Mouse (Mus musculus) embryonic facial prominence, embryonic 13.5 days (tissue): ENCODE results near the gene Igf2. TPM values are rescaled to one million over a fixed set of nuclear protein-coding genes. Genes with fewer than 3 reads are reported as not detected.

Experiments used
- ATAC-seq: fragments of 200-750 bp; cut with Nextera tagmentation; 2 replicates; pipeline ENCODE4 v1.8.0; 2017; ENCODE audit warnings: low read depth; ENCODE audit not compliant: insufficient number of reproducible peaks, insufficient read depth, low FRiP score, low TSS enrichment
- H3K27ac ChIP-seq: fragments of 300-500 bp; sonication (generic); 2 replicates; pipeline ENCODE4 v1.5.1; 2015; ENCODE audit warnings: moderate library complexity, mild to moderate bottlenecking, inconsistent platforms
- H3K27me3 ChIP-seq: fragments of 300-500 bp; sonication (generic); 2 replicates; pipeline ENCODE4 v1.6.1; 2015; ENCODE audit warnings: mild to moderate bottlenecking, inconsistent platforms
- H3K36me3 ChIP-seq: fragments of 300-500 bp; sonication (generic); 2 replicates; pipeline ENCODE4 v1.6.1; 2015; ENCODE audit warnings: mild to moderate bottlenecking, inconsistent platforms
- H3K4me1 ChIP-seq: fragments of 300-500 bp; sonication (generic); 2 replicates; pipeline ENCODE4 v1.6.1; 2015; ENCODE audit warnings: inconsistent platforms
- H3K4me2 ChIP-seq: fragments of 300-500 bp; sonication (generic); 2 replicates; pipeline ENCODE4 v1.6.1; 2015; ENCODE audit warnings: moderate library complexity, mild to moderate bottlenecking, inconsistent platforms
- H3K4me3 ChIP-seq: fragments of 300-500 bp; sonication (generic); 2 replicates; pipeline ENCODE4 v1.5.1; 2015; ENCODE audit warnings: mild to moderate bottlenecking, inconsistent platforms
- H3K9ac ChIP-seq: fragments of 300-500 bp; sonication (generic); 2 replicates; pipeline ENCODE4 v1.6.1; 2015; ENCODE audit warnings: mild to moderate bottlenecking, inconsistent platforms
- H3K9me3 ChIP-seq: fragments of 300-500 bp; sonication (generic); 2 replicates; pipeline ENCODE4 v1.6.1; 2016; ENCODE audit warnings: inconsistent platforms
- WGBS: fragments of 180-500 bp; shearing (Covaris S2); methylation state at CpG from one replicate; pipeline ENCODE4 v1.1.7; 2015; ENCODE audit warnings: mixed read lengths; 5-methylcytosine and 5-hydroxymethylcytosine counted together
- polyA plus RNA-seq: library from polyadenylated mRNA; unstranded; fragments of >200 nt; fragmentation: Nextera tagmentation; extraction: Ambion mirVana; gene quantifications from 2 replicates; pipeline ENCODE4 v1.2.1, GENCODE M21; 2015

Gene Igf2
- 634 and 679 TPM in 2 replicates for polyA plus RNA-seq

DNA sequence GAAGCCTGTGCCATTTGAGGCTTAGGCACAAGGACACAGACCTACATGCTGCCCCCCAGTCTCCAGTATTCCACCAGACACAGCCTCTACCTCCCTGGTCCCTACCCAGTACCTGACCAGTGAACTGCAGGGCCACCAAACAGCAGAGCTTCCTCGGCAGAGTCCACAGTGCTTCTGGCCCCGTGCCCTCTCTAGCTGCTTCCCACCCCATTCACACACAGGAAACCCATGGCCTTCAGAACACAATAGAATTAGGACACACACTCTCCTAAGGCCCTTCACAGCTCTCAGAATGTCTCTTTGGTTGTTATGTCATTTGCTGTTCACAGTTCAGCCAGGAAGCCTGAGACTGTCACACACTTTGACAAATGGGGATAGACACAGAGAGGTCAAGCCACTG, at the start of gene Igf2:
TSS of gene Igf2 (minus strand) at position 158 of the 400 bp plus-strand sequence.
- H3K27ac ChIP-seq = no peak within 1 kb of the TSS
- no peak for ATAC-seq
- H3K4me2 ChIP-seq = no peak within 1 kb of the TSS
- H3K4me1 ChIP-seq = peaks cover 10% of the 10 kb centered on the region
- H3K36me3 ChIP-seq = peaks cover 24% of the 10 kb centered on the region; the same call in 1 of the 2 replicates
- 79% methylated on average over 2 of the region's 2 CpGs for WGBS
- H3K9me3 ChIP-seq = peaks cover 20% of the 10 kb centered on the region
- no peak within 1 kb of the TSS for H3K9ac ChIP-seq
- no peak within 1 kb of the TSS for H3K4me3 ChIP-seq
- peaks cover 57% of the 10 kb centered on the region for H3K27me3 ChIP-seq

DNA sequence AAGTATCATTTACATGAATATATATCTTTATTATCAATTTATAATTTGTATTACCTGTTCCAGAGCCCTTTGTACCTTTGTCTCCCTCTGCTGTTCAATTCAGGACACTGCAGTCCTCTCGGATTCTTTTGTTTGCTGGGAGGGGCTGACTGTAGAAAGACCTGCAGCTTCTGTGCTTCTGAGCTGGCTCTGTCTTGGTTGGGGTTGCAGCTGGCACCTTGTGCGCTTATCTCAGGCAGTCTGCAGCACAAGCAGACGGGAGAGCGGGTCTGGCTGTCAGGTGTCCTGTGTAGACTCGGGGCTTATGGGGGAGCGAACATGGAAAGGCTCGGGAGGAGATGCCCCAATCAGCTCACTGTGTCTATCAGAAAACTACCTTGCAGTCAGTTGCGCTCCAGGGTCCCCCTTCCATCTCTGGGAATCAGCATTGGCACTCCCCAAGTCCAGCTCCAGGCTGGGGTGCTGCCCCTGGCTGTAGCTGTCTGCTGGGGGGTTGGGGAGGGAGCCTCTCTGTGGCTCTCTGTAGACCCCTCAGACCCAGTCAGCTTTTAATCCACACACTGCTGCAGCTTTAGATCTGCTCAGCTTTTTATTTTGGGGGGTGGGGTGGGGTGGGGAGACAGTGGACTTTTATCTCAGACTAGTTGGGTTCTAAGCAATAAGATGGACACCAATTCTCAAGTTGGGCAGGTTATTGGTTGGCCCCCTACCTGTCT, 48.3 kb upstream of the Igf2 start:
- Histone ChIP-seq H3K27ac (no peak overlapping the region), H3K4me3 (peak overlapping the region; percentile 25), H3K9me3 (no peaks in the 10 kb centered on the region), H3K9ac (peak overlapping the region; percentile 46), H3K27me3 (no peaks in the 10 kb centered on the region), H3K36me3 (no peaks in the 10 kb centered on the region), H3K4me2 (peak overlapping the region; percentile 56), H3K4me1 (peaks cover 3% of the 10 kb centered on the region; the same call in 1 of the 2 replicates)
- WGBS = 14% methylated on average over 8 of the region's 8 CpGs
- ATAC-seq = no peak; the same call in 1 of the 2 replicates

DNA sequence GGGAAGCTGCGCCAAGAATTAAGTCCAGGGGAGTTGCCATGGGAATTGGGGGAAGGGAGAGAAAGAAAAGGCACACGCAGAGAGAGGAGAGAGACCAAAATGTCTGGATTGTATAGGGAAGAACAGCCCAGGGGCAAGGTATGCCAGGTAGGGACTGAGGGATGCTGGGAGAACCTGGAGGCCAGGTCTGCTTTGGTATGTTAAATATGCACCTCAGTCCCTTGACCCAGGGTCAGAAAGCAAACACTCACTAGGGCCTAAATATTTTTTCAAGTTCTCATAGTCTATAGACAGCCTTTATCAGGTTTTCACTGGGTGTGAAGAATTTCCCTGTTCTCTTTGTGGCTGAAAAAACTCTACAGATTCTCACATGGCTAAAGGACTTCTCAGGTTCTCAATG, 40.3 kb upstream of the Igf2 start:
- H3K9me3 ChIP-seq = no peaks in the 10 kb centered on the region
- no peaks in the 10 kb centered on the region for H3K4me1 ChIP-seq
- H3K4me3 ChIP-seq = no peak overlapping the region
- 67% methylated on average over 2 of the region's 2 CpGs for whole genome bisulfite sequencing
- no peak overlapping the region for H3K27ac ChIP-seq
- no peak overlapping the region for H3K4me2 ChIP-seq
- H3K9ac ChIP-seq = no peak overlapping the region
- H3K27me3 ChIP-seq = no peaks in the 10 kb centered on the region
- H3K36me3 ChIP-seq = no peaks in the 10 kb centered on the region
- ATAC-seq = no peak

DNA sequence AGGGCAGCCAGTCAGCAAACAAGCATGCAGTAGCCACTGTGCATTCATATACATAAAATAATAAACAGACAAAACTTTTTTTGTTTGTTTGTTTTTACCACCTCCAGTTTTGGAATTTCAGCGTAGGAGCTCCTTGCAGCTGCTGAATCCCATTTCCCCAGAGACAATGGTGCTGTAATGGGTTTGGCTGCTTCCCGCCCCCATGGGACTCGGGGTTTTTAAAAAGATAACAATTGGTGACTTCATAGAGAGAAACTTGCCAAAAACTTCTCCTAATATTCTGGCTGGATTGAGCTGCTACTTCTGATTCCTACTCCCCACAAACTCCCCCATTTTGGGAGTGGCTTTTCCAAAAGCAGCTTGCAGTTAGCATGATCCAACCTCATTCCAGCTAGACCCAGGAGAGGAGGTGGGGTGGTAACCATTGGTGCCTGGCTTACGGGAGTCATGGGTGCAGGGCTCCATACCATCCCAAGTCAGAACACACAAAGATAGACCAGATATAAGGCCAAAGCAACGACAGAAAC, 32.8 kb upstream of the Igf2 start:
- H3K27ac ChIP-seq = no peak overlapping the region
- H3K4me2 ChIP-seq = no peak overlapping the region
- no peaks in the 10 kb centered on the region for H3K36me3 ChIP-seq
- no peak overlapping the region for H3K4me3 ChIP-seq
- no peak for ATAC-seq
- H3K27me3 ChIP-seq = no peaks in the 10 kb centered on the region
- no peaks in the 10 kb centered on the region for H3K9me3 ChIP-seq
- 69% methylated on average over 5 of the region's 5 CpGs for WGBS
- no peaks in the 10 kb centered on the region for H3K4me1 ChIP-seq
- no peak overlapping the region for H3K9ac ChIP-seq

DNA sequence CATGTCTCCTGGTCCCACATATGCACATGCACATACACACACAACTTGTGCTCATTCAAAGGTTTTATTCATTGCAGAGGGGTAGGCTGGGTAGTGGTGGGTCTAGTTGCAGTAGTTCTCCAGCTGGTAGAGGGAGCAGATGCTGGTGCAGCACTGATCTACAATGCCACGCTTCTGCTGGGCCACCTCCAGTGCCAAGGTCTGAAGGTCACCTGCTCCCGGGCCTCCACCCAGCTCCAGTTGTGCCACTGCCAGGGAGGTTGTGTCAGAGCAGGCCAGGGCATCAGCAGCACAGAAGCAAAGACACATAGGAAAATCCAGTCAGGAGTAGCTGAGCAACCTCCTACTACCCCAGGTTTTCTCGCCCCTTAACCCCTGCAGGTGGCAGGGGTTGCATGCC, 12.0 kb upstream of the Igf2 start:
- Histone ChIP-seq H3K4me1 (peaks cover 7% of the 10 kb centered on the region; the same call in 1 of the 2 replicates), H3K9me3 (no peaks in the 10 kb centered on the region), H3K27ac (no peak overlapping the region), H3K4me2 (no peak overlapping the region), H3K9ac (no peak overlapping the region), H3K4me3 (no peak overlapping the region), H3K36me3 (no peaks in the 10 kb centered on the region), H3K27me3 (no peaks in the 10 kb centered on the region)
- WGBS = 86% methylated on average over 3 of the region's 3 CpGs
- no peak for ATAC-seq

DNA sequence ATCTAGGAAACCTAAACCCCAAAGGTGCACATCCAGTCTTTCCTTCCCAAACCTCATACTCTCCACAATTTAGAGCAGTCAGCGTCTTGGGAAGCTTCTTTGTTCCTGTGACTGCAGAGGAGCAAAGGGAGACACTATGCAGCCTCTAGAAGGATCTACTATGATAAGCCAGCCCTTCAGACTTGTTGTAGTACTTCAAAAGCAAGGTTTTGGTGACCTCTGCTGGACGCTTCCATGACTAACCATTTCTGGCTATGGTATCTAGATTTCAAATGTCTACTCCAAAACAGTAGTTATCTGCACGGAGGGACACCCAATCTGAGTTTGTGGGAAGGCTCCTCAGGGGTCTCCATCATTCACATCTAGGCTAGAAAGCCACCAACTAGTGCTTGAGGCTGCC, 9.0 kb upstream of the Igf2 start:
- no peaks in the 10 kb centered on the region for H3K36me3 ChIP-seq
- ATAC-seq = no peak
- no peak overlapping the region for H3K27ac ChIP-seq
- 3% methylated on average over 3 of the region's 3 CpGs for WGBS
- no peak overlapping the region for H3K4me3 ChIP-seq
- H3K4me1 ChIP-seq = peaks cover 7% of the 10 kb centered on the region; the same call in 1 of the 2 replicates
- H3K9me3 ChIP-seq = peaks cover 5% of the 10 kb centered on the region
- H3K4me2 ChIP-seq = no peak overlapping the region
- no peaks in the 10 kb centered on the region for H3K27me3 ChIP-seq
- no peak overlapping the region for H3K9ac ChIP-seq

DNA sequence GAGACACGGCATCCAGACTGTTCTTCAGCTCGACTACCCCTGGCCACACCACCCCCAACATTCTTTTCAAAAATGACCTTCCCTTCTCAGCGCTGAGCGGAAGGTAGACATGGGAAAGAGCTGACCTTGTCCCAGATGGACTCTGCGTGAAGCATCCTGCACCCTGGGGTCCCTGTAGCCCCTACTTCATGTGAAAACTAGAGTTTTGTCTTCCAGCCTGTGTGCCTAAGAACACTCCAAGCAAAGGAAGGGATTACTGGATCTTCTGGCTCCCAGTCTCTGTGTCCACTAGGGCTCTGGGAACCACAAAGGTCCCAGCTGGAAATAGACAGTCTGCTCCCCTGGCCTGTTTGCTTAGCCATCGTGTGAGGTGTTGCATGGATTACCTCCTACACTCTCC, 8.5 kb upstream of the Igf2 start:
- Histone ChIP-seq H3K4me3 (no peak overlapping the region), H3K4me2 (no peak overlapping the region), H3K4me1 (peaks cover 7% of the 10 kb centered on the region; the same call in 1 of the 2 replicates), H3K9me3 (peaks cover 9% of the 10 kb centered on the region), H3K36me3 (no peaks in the 10 kb centered on the region), H3K9ac (0 out of 2 replicates have a peak overlapping the region, but pooled peaks have one; percentile 21), H3K27ac (no peak overlapping the region), H3K27me3 (no peaks in the 10 kb centered on the region)
- WGBS = 74% methylated on average over 6 of the region's 6 CpGs
- ATAC-seq = no peak

DNA sequence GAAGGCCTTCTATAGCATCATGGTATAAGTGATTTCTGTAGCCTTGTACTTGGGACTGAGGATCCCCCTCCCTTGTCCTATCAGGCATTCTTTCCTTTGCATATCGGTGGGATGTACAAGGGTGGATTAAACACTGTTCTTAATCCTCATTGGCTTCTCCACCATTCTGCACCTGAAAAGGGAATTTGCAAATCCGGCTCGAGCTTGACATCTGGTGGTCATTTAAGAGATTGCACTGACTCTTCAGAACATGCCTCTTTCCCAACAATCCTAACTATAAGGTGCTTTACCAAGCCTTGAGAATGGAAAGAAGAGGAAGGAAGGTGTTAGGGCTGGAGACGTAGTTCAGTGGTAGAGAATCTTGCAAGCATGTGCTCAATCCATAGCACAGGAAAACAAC, 5.5 kb upstream of the Igf2 start:
- 0 out of 2 replicates have a peak, but pooled peaks cover 2% of the 10 kb centered on the region for H3K27me3 ChIP-seq
- H3K4me2 ChIP-seq = no peak overlapping the region
- H3K4me1 ChIP-seq = peaks cover 7% of the 10 kb centered on the region; the same call in 1 of the 2 replicates
- WGBS = 13% methylated on average over 4 of the region's 4 CpGs
- ATAC-seq = no peak
- H3K27ac ChIP-seq = no peak overlapping the region
- H3K9ac ChIP-seq = no peak overlapping the region
- peaks cover 15% of the 10 kb centered on the region; the same call in 1 of the 2 replicates for H3K36me3 ChIP-seq
- peaks cover 20% of the 10 kb centered on the region for H3K9me3 ChIP-seq
- no peak overlapping the region for H3K4me3 ChIP-seq

DNA sequence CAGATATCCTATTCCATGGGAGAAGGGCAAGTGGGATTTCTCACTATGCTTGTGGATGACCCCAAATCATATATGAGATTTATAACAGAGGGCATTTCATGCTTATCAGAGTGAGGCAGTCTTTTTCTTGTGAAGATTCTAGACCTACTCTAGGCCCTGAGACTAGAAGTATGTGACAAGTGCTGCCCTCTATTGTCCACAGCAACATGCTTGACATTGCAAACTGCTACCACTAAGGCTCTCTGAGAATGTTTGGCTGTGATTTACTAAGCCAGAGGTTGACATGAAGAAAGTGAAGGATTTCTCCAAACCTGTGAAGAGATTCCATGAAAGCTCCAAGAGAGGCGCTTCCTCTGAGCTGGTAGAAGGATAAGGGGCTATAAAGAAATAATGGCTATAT, 4.5 kb upstream of the Igf2 start:
- H3K36me3 ChIP-seq = peaks cover 24% of the 10 kb centered on the region; the same call in 1 of the 2 replicates
- no peak overlapping the region for H3K4me2 ChIP-seq
- 92% methylated on average over 1 of the region's 1 CpGs for WGBS
- H3K4me3 ChIP-seq = no peak overlapping the region
- no peak overlapping the region for H3K27ac ChIP-seq
- H3K27me3 ChIP-seq = peaks cover 13% of the 10 kb centered on the region
- ATAC-seq = no peak
- no peak overlapping the region for H3K9ac ChIP-seq
- H3K9me3 ChIP-seq = peaks cover 20% of the 10 kb centered on the region
- peaks cover 7% of the 10 kb centered on the region; the same call in 1 of the 2 replicates for H3K4me1 ChIP-seq

DNA sequence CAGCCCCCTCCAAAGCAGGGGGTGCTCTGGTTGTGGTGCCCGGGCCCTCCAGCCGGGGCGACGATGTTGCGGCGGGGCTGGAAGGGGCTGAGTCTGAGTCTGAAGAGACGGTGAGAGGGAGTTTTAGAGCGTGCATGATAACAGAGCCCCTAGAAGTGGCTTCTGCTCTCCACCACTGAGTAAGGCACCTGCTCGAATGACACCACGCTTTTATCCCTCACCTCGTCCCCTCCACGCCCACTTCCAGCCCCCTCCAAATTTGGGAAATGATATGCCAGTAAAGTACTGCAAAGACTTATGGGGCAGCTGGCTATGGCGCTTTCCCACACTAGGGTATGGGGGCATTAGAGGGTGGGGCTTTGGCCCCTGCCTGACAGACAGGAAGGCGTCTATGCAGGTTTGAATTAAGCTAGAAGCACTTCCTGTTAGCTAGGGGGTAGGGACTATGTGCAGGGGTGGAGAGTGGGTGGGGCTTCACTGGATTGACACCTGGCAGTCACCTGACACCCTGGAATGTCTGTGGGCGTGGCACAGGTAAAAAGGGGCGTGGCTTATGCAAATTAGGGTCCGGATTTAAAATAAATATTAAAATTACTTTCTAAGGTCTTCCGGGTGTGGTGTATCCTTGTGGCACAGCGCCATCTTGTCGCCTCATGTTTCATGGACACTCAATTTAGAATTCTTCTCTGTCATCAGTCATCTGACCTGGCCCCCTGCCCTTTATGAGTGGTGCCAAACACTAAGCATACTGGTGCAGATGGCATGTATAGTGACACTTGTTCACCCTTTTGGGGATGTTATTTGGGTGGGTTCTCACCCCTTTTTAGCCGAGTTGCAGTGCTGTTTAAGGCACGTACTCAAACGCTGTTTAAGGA, 3.4 kb upstream of the Igf2 start, which contains the start of gene Gm49394:
TSS of gene Gm49394 (minus strand) at position 192 of the 875 bp plus-strand sequence.
- WGBS = 84% methylated on average over 23 of the region's 23 CpGs

DNA sequence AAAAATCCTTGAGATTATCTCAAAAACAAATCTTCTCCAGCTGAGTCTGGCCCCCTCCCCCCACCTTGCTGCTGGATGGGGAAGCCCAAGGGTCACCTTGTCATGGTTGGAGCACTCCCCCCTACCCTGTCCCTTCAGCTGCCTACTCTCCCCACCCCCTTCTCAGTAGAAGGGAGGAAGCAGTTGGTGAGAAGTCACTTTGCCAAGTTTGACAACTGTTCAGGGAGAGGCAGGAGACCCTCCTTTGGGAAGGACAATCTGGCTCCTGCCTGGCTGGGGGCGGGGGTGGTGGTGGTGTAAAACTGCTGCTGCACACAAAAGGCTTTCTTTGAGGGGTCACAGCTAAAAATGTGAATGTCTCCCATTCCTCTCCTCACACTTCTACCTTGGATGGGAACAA, 1.7 kb upstream of the Igf2 start:
- Histone ChIP-seq H3K36me3 (peaks cover 24% of the 10 kb centered on the region; the same call in 1 of the 2 replicates), H3K9ac (no peak overlapping the region), H3K9me3 (peaks cover 20% of the 10 kb centered on the region), H3K4me1 (peaks cover 10% of the 10 kb centered on the region), H3K4me2 (no peak overlapping the region), H3K27ac (no peak overlapping the region), H3K4me3 (no peak overlapping the region), H3K27me3 (peaks cover 40% of the 10 kb centered on the region)
- ATAC-seq = no peak
- WGBS = 100% methylated on average over 1 of the region's 1 CpGs

More for the DNA sequence above, 3.4 kb upstream of the Igf2 start, which contains the start of gene Gm49394:
- Histone ChIP-seq H3K9ac (no peak within 1 kb of the TSS), H3K4me3 (no peak within 1 kb of the TSS), H3K27ac (no peak within 1 kb of the TSS), H3K4me1 (peaks cover 3% of the 10 kb centered on the region; the same call in 1 of the 2 replicates), H3K27me3 (peaks cover 23% of the 10 kb centered on the region), H3K36me3 (peaks cover 24% of the 10 kb centered on the region; the same call in 1 of the 2 replicates), H3K9me3 (peaks cover 20% of the 10 kb centered on the region), H3K4me2 (no peak within 1 kb of the TSS)
- no peak for ATAC-seq
